Mouse (Mus musculus) embryonic facial prominence, embryonic 10.5 days (tissue): ENCODE measurements around the gene C9orf72. TPM values are rescaled to one million over a fixed set of nuclear protein-coding genes. Genes with fewer than 3 reads are reported as not detected.
A peak's percentile ranks its signal among the peaks of the same experiment; 100 is the strongest.
"Not testable (repeated sequence)": the region's sequence is repeated elsewhere in the genome, so short reads cannot be mapped to it uniquely, and the experiment has no call there.

Source experiments
- DNase-seq: peaks from one replicate; pipeline ENCODE4 v3.0.0-alpha.2; 2017; ENCODE audit warnings: low spot score
- H3K27ac ChIP-seq: fragments of 300-500 bp; sonication (generic); replicated peaks from 2 replicates; pipeline ENCODE4 v1.5.1; 2016; ENCODE audit warnings: mild to moderate bottlenecking
- H3K27me3 ChIP-seq: fragments of 300-500 bp; sonication (generic); replicated peaks from 2 replicates; pipeline ENCODE4 v1.6.1; 2016; ENCODE audit warnings: low read depth, mild to moderate bottlenecking; ENCODE audit not compliant: poor library complexity, severe bottlenecking
- H3K36me3 ChIP-seq: fragments of 300-500 bp; sonication (generic); replicated peaks from 2 replicates; pipeline ENCODE4 v1.6.1; 2016; ENCODE audit warnings: mild to moderate bottlenecking, moderate library complexity
- H3K4me1 ChIP-seq: fragments of 300-500 bp; sonication (generic); 2 replicates; pipeline ENCODE4 v1.6.1; 2016
- H3K4me3 ChIP-seq: fragments of 300-500 bp; sonication (generic); 2 replicates; pipeline ENCODE4 v1.5.1; 2016; ENCODE audit warnings: mild to moderate bottlenecking, moderate library complexity
- H3K9me3 ChIP-seq: fragments of 300-500 bp; sonication (generic); 2 replicates; pipeline ENCODE4 v1.6.1; 2016; ENCODE audit warnings: mild to moderate bottlenecking
- WGBS: fragments of 180-500 bp; shearing (Covaris S2); methylation state at CpG from one replicate; pipeline ENCODE4 v1.1.7; 2016; 5-methylcytosine and 5-hydroxymethylcytosine counted together
- polyA plus RNA-seq: library from polyadenylated mRNA; unstranded; fragments of >200 nt; fragmentation: Nextera tagmentation; extraction: Ambion mirVana; gene quantifications from 2 replicates; pipeline ENCODE4 v1.2.1, GENCODE M21; 2016

The C9orf72 gene
- polyA plus RNA-seq: 14.2 and 15.9 TPM in 2 replicates

DNA sequence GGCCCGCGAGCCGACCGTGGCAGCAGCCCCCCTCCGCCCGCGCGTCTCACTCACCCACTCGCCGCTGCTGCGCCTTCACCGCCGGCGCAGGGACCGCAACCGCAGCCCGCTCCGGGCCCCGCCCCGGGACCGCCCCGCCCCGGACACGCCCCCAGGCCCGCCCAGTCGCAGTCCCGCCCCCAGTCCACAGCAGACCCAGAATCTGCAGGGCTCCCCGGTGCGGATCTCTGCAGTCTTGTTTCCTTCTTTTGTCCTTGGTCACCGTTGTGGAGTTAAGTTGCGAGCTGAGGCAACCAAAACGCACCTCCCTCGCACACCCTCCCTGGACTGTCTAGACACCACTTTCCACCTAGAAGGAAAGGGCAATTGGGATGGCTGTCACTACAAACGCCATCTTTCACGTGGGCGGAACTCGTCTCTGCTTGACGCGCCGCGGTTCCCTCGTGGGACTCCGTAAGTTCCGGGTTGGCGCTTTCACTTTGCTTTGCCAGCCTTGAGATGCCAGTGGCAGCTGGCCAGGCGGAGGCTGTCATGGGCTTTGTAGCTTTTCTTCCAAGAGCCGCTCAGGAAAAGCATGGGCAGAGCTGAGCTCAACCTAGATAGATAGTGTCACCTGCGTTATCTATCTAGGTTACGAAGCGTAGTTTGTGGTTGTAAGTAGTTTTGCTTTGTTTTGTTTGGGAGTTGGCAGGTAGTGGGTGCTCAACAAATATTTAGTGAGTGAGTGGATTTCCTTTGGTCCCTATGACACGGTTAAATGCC, at the start of gene C9orf72:
TSS of gene C9orf72 (minus strand) at position 442 of the 762 bp plus-strand sequence.
- H3K27me3 ChIP-seq: peaks cover 12% of the 10 kb centered on the region; the same call in 1 of the 2 replicates
- peak within 1 kb of the TSS; percentile 84 for H3K27ac ChIP-seq
- H3K36me3 ChIP-seq: no peaks in the 10 kb centered on the region
- WGBS: 1% methylated on average over 51 of the region's 51 CpGs
- H3K4me1 ChIP-seq: peaks cover 7% of the 10 kb centered on the region
- peak; percentile 94 for DNase-seq
- no peaks in the 10 kb centered on the region for H3K9me3 ChIP-seq
- H3K4me3 ChIP-seq: peak within 1 kb of the TSS; percentile 95

- H3K4me3 ChIP-seq: no peak overlapping the region
- H3K9me3 ChIP-seq: no peaks in the 10 kb centered on the region
- no peak overlapping the region for H3K27ac ChIP-seq
- no peaks in the 10 kb centered on the region for H3K36me3 ChIP-seq
- H3K4me1 ChIP-seq: no peaks in the 10 kb centered on the region
- no peaks in the 10 kb centered on the region for H3K27me3 ChIP-seq
- 84% methylated on average over 9 of the region's 9 CpGs for WGBS
- DNase-seq: no peak
These were observed 33.0 kb upstream of the C9orf72 start for GRCm38 (mm10) chr4:35259006-35259405.

GRCm38 (mm10) chr4:35244023-35244422, 18.0 kb upstream of the C9orf72 start:
- H3K27ac ChIP-seq: no peak overlapping the region
- no peak for DNase-seq
- no peak overlapping the region for H3K4me3 ChIP-seq
- H3K36me3 ChIP-seq: no peaks in the 10 kb centered on the region
- H3K27me3 ChIP-seq: no peaks in the 10 kb centered on the region
- H3K4me1 ChIP-seq: no peaks in the 10 kb centered on the region
- WGBS: 70% methylated on average over 1 of the region's 1 CpGs
- H3K9me3 ChIP-seq: no peaks in the 10 kb centered on the region

DNA sequence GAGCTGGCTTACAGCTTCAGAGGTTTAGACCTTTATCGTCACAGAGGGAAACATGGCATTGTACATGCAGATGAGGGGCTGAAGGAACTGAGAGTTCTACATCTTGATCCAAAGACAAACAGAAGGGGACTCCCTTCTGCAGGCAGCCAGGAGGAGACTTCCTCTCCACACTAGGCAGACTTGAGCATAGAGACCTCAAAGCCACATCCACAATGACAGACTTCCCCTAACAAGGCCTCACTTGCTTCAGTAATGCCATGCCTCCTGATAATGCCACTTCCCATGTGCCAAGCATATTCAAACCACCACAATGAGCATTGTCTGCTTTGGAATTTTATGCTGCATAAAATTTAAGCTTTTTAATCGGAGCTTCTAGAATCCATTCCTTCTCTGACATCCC, 15.8 kb upstream of the C9orf72 start:
- H3K36me3 ChIP-seq: no peaks in the 10 kb centered on the region
- H3K4me1 ChIP-seq: no peaks in the 10 kb centered on the region
- 89% methylated on average over 2 of the region's 2 CpGs for WGBS
- H3K27ac ChIP-seq: no peak overlapping the region
- H3K27me3 ChIP-seq: no peaks in the 10 kb centered on the region
- no peak overlapping the region for H3K4me3 ChIP-seq
- no peak for DNase-seq
- no peaks in the 10 kb centered on the region for H3K9me3 ChIP-seq

DNA sequence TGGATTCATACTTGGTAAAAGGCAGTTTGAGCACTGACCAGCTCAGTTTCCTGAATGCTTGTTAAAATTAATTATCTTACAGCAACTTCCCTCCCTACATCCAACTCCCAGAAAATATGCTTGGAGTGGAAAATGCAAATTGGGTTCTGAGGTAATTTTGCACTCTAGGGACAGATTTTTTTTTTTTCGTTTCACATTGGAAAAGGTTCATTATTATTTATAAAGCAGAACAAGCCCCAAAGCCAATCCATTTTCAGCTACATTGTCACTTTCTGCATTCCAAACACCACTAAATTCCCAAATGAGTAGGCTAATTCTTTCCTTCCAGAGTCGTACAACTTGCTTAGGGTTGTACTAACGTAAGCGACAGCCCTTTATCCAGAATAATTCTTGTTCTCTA, 12.7 kb upstream of the C9orf72 start:
- no peak overlapping the region for H3K27ac ChIP-seq

DNA sequence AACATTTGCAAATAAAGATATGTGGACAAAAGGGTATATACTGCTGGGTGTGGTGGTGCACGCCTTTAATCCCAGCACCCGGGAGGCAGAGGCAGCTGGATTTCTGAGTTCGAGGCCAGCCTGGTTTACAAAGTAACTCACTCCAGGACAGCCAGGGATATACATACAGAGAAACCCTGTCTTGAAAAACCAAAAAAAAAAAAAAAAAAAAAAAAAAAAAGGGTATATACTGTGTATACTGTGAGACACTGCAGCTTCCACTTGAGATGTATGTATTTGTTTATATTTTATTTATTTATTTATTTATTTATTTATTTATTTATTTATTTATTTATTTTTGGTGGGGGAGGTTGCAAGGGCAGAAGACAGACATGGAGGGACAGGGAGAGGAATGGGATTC, 12.3 kb upstream of the C9orf72 start:
- WGBS: 86% methylated on average over 3 of the region's 3 CpGs
- not testable (repeated sequence) for H3K9me3 ChIP-seq, H3K36me3 ChIP-seq, H3K4me1 ChIP-seq, H3K27ac ChIP-seq, DNase-seq, H3K27me3 ChIP-seq, H3K4me3 ChIP-seq

More for the DNA sequence above, 12.7 kb upstream of the C9orf72 start:
- Histone ChIP-seq H3K9me3 (no peaks in the 10 kb centered on the region), H3K4me3 (no peak overlapping the region), H3K4me1 (no peaks in the 10 kb centered on the region), H3K27me3 (no peaks in the 10 kb centered on the region), H3K36me3 (no peaks in the 10 kb centered on the region)
- 89% methylated on average over 4 of the region's 4 CpGs for WGBS
- no peak for DNase-seq

- H3K4me3 ChIP-seq: no peak overlapping the region
These were observed 10.3 kb upstream of the C9orf72 start for GRCm38 (mm10) chr4:35236313-35236712.

GRCm38 (mm10) chr4:35228260-35228659, 2.3 kb upstream of the C9orf72 start:
- H3K36me3 ChIP-seq: no peaks in the 10 kb centered on the region
- H3K27ac ChIP-seq: no peak overlapping the region
- 76% methylated on average over 4 of the region's 4 CpGs for WGBS
- H3K4me1 ChIP-seq: peaks cover 7% of the 10 kb centered on the region
- no peak overlapping the region for H3K4me3 ChIP-seq
- no peaks in the 10 kb centered on the region for H3K9me3 ChIP-seq
- DNase-seq: no peak
- H3K27me3 ChIP-seq: peaks cover 12% of the 10 kb centered on the region; the same call in 1 of the 2 replicates

More at GRCm38 (mm10) chr4:35236313-35236712, 10.3 kb upstream of the C9orf72 start:
- no peak for DNase-seq
- no peaks in the 10 kb centered on the region for H3K9me3 ChIP-seq
- H3K27ac ChIP-seq: no peak overlapping the region
- H3K36me3 ChIP-seq: no peaks in the 10 kb centered on the region
- H3K27me3 ChIP-seq: no peaks in the 10 kb centered on the region
- WGBS: 92% methylated on average over 2 of the region's 2 CpGs
- H3K4me1 ChIP-seq: no peaks in the 10 kb centered on the region

DNA sequence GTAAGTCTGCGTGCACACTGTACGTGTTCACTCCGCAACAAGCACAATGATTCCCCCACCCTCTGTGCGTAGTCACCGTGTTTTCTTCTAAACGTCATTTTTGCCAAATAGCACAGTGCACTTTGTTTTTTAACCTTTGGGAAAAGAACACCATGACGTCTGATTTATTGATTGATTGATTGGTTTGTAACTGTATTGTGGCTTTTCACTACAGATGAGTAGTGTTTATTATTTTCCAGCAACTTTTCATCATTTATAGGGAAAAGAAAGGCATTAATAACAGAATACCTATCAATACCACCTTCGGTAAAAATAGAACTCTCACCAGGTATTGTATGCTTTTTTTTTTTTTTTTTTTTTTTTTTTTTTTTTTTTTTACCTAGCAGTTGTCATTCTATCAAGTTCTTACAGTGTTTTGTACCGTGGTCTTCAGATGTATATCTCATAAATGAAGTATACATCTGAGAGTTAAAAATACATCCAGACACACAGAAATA, 569 bp upstream of the C9orf72 start:
- H3K4me1 ChIP-seq: peaks cover 7% of the 10 kb centered on the region
- H3K4me3 ChIP-seq: peak overlapping the region; percentile 95
- peaks cover 12% of the 10 kb centered on the region; the same call in 1 of the 2 replicates for H3K27me3 ChIP-seq
- no peaks in the 10 kb centered on the region for H3K9me3 ChIP-seq
- H3K27ac ChIP-seq: peak overlapping the region; percentile 84; the same call in 1 of the 2 replicates
- no peak for DNase-seq
- 15% methylated on average over 9 of the region's 9 CpGs for WGBS
- no peaks in the 10 kb centered on the region for H3K36me3 ChIP-seq

DNA sequence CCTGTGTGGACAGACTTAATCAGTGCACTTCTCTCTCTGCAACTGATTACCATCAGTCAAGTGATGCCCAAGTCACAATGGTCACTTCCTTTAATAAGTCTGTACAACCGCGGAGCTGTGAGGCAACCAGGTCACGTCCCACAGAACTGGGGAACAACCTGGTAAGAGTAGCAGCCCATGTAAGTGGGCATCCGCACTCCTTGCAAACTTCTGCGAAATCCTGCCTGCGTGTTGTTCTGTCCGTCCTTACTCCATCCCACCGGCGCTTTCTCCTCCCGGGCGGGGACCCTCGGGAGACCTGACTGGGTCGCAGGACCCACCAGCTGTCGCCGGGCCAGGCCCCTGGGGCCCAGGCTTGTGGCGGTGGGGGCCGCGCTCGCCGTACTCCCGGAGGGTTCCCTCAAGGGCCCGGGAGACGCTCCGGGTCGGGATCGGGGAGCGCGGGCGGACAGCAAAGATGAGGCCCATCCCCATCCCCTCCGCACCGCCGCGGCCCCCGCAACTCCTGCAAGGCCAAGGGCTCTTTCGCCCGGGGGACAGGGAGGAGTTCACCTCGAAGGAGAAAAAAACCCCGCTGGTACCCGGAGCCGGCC, 738 bp downstream of the C9orf72 start:
- Histone ChIP-seq H3K4me3 (peak overlapping the region; percentile 95), H3K9me3 (no peaks in the 10 kb centered on the region), H3K27me3 (peaks cover 12% of the 10 kb centered on the region; the same call in 1 of the 2 replicates), H3K4me1 (peaks cover 7% of the 10 kb centered on the region), H3K27ac (peak overlapping the region; percentile 84), H3K36me3 (no peaks in the 10 kb centered on the region)
- WGBS: 1% methylated on average over 40 of the region's 40 CpGs
- no peak for DNase-seq

GRCm38 (mm10) chr4:35224101-35224500, 1.9 kb downstream of the C9orf72 start:
- peak overlapping the region; percentile 95; the same call in 1 of the 2 replicates for H3K4me3 ChIP-seq
- H3K27me3 ChIP-seq: peaks cover 12% of the 10 kb centered on the region; the same call in 1 of the 2 replicates
- WGBS: 90% methylated on average over 4 of the region's 4 CpGs
- H3K27ac ChIP-seq: no peak overlapping the region
- no peaks in the 10 kb centered on the region for H3K9me3 ChIP-seq
- peaks cover 7% of the 10 kb centered on the region for H3K4me1 ChIP-seq
- no peak for DNase-seq
- H3K36me3 ChIP-seq: no peaks in the 10 kb centered on the region

GRCm38 (mm10) chr4:35223376-35223988, 2.5 kb downstream of the C9orf72 start:
- DNase-seq: no peak
- Histone ChIP-seq H3K27ac (no peak overlapping the region), H3K4me3 (no peak overlapping the region), H3K36me3 (no peaks in the 10 kb centered on the region), H3K27me3 (peaks cover 12% of the 10 kb centered on the region; the same call in 1 of the 2 replicates), H3K4me1 (peaks cover 7% of the 10 kb centered on the region), H3K9me3 (no peaks in the 10 kb centered on the region)
- 83% methylated on average over 5 of the region's 5 CpGs for WGBS
